Mouse (Mus musculus): ENCODE data around the gene Kirrel2. TPM values are rescaled to one million over a fixed set of nuclear protein-coding genes. Genes with fewer than 3 reads are reported as not detected.

Gene Kirrel2
- total RNA-seq, 2 experiments from 2014 or later: not detected

DNA sequence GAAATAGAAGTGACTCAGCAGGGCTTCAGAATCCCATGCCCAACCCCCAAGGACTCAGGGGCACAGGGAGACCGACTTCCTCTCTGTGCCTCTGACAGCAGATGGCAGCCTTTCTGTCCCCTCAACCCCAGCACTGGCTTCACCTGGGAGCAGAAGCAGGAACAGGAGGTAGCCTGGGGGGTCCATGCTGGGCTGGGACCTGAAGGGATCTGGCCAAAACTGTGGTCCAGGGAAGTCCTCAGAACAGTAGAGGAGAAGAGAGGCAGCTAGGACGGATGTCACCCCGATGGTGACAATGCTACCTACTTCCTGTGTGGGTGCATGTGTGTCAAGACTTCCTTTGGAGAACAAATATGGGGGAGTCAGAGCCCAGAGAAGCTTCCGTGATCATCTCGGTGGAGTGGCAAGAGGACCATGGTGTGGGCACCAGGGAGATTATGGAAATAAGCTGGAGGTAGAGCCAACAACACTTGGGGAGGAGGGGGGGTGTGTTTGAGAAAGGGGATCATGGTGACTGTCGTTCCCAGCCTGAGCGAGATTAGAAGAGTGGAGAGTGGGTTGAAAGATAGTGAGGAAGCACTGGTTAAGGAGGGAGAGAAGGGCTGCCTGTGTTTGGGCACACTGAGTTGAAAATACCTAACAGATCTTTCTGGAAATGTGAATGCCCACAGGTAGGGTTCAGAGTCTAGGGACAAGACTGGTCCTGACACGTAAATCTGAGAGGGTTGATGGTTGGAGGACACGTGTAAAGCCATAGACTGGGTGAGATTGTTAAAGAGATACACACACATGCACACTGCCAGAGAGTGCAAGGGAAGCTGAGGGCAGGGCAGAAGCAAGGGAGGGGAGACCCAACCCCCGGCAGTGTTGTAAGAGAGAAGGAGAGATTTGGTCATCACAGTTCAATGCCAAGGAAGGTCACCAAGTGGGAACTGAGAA is 37.7 kb downstream of the Kirrel2 start, which contains the start of gene Hcst:
Gene Hcst (minus strand): TSS at position 294 of the 939 bp plus-strand sequence.
- ATAC-seq (replicated peaks; ENCODE audit: low FRiP score, poor library complexity, severe bottlenecking): no peak

DNA sequence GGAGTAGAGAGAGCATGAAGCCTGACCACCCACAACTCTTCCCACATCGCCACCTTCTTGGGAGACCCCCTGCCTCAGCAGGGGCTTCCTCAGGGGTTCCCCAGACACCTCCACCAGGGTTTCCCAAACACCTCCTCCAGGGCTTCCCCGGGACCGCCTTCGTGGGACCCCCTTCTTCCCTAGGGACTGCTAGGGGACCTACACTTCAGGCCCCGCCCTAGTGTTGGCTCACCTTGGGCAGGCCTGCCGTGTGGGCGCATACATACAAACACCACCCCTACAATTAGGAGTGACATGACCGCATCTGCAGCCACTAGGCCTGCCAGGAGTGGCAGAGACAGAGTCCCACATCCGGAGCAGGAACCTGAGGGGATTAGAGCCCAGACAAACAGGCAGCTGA is 39.6 kb downstream of the Kirrel2 start:
- ATAC-seq (replicated peaks; ENCODE audit: low FRiP score, poor library complexity, severe bottlenecking): no peak

DNA sequence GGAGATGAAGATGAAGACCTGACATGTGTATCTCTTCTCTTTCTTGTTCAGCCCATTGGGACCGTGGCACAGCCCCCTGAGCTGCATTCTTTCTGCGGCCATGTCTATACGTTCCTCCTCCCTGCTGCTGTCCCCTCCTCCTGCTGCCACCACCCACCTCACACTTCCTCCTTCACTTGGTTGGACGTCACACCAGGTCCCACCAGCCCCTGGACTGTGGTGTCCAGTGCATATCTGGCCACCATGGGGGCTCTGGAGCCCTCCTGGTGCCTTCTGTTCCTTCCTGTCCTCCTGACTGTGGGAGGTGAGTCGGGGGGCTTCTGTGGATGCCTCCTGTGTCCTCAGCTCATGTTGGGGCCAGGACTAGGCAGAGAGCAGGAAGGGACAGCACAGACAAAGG is 43.9 kb downstream of the Kirrel2 start, which contains the start of gene Tyrobp:
Gene Tyrobp (plus strand): TSS at position 165 of the 400 bp plus-strand sequence.
- ATAC-seq (replicated peaks; ENCODE audit: low FRiP score, poor library complexity, severe bottlenecking): no peak

DNA sequence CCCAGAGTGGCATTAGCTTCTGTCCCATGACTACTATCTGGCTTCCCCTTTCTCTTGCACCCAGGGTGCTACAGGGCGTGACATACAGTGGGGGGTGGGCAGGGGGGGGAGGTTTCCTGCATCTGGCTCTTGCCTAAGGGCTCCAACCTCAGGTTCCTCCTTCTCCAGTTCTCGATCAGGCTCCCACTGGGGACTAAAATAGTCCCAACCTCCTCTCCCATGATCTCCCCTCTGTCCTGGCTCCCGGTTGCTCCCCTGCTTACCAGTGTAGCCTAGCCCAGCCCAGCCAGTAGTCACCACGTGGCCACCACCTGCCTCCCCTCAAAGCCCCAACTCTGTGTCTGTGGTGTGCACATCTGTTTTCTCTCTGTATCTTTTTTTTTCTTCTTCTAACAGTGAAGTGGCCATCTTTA is 44.7 kb downstream of the Kirrel2 start:
- no peak for ATAC-seq (replicated peaks; ENCODE audit: low FRiP score, poor library complexity, severe bottlenecking)

DNA sequence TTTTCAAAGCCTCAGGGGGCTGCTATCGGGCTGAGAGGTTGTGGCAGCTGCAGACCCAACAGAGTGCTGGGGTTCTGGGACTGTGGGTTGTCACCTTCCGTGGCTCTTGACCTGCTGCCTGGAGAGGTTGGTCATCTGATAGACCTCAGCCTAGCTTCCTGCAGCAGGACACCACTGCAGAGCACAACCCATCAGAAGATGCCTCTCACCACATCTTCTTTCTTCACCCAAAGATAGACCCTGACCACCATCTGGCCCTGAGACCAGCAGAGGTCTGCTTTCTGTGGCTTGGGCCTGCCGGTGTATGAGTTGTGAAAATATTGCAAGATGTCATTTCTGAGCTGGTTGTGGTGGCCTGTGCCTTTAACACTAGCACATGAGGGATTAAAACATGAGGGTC is 46.5 kb downstream of the Kirrel2 start:
- no peak for ATAC-seq (replicated peaks; ENCODE audit: low FRiP score, poor library complexity, severe bottlenecking)

DNA sequence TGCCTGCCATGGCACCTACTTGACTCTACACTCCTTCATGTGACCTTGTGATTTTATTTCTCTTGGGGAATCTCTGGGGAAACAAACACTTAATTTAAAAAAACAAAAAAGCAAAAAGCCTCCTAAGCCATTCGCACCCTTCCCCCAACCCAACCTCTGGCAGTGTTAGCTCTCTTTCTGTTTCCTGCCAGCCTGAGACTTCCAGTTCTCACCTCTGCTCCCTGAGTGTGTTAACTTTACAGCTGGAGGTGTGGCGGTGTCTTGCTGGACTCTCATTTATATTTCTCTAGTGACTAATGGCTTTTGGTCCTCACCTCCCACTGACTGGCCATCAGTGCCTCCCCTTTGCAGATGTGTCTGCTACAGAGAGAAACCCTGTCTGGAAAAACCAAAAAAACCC is 47.7 kb downstream of the Kirrel2 start:
- no peak for ATAC-seq (replicated peaks; ENCODE audit: low FRiP score, poor library complexity, severe bottlenecking)

DNA sequence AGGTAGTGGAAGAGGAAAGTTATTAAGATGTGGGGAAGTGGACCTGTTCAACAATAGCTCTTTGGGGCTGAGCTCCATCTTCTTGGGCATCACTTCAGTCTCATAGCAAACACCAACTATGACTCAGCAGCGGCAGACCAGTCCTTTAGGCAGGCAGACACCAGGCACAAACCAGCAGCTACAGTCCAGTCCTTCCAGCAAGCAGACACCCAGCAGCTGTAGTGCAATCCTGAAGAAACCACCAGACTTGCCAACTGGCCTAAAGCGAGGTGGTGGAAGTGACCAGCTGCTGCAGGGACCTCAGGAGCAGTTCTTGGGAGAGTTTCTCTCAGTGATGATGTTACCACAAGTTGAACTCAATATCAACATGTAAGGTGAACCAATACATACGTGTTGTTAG is 48.9 kb downstream of the Kirrel2 start:
- ATAC-seq (replicated peaks; ENCODE audit: low FRiP score, poor library complexity, severe bottlenecking): no peak

DNA sequence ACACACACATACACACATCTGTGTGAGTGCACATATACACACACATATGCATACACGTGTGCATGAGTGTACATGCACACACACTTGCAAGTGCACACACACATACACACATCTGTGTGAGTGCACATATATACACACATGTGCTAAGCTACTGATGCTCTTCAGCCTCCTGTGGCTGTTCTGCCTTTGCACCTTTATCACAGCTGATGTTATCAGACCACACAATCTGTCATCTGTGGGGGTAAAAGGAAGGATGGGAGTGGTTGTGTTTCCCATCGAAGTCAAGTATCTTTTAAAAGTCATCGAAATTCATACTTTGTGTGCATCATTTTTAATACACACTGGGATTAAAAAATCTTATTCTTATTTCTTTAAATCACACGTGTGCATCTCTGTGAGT is 55.1 kb downstream of the Kirrel2 start:
- ATAC-seq (replicated peaks; ENCODE audit: low FRiP score, poor library complexity, severe bottlenecking): no peak

DNA sequence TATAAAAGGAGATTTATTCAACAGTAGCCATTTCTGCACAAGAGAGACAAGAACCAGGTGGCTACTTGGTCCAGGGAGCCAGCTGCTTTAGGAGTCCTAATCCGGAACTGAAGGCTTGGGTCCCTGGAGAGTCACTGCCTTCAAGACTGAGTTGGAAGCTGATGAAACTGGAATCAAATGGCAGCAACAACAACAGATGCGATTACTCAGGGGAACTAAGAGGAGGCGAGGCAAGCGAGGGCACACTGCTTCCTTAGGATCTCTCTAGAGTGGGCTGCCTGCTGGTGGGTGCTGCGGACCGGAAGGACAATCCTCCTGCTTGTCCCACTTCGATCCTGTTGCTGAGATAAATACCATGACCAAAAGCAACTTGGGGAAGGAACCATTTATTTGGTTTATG is 57.8 kb downstream of the Kirrel2 start:
- ATAC-seq (replicated peaks; ENCODE audit: low FRiP score, poor library complexity, severe bottlenecking): no peak

Other genes starting within 250 kb of the Kirrel2 start
Only the 30 nearest of the 34 such genes appear.
- gene Thap8, start 177.6 kb downstream of the Kirrel2 start, total RNA-seq (2015; ENCODE audit: low replicate concordance): not detected in 2 replicates
- not detected in 2 replicates for gene Thap8, start 177.6 kb downstream of the Kirrel2 start, total RNA-seq (2017; ENCODE audit: low replicate concordance)
- 6.9 and 22.5 TPM in 2 replicates for gene Wdr62, start 177.3 kb downstream of the Kirrel2 start, total RNA-seq (2015; ENCODE audit: low replicate concordance)
- 4.9 and 11.7 TPM in 2 replicates for gene Wdr62, start 177.3 kb downstream of the Kirrel2 start, total RNA-seq (2017; ENCODE audit: low replicate concordance)
- not detected in 2 replicates for gene Clip3, start 166.0 kb downstream of the Kirrel2 start, total RNA-seq (2015; ENCODE audit: low replicate concordance)
- not detected in 2 replicates for gene Clip3, start 166.0 kb downstream of the Kirrel2 start, total RNA-seq (2017; ENCODE audit: low replicate concordance)
- gene Alkbh6, start 149.0 kb downstream of the Kirrel2 start, total RNA-seq (2015; ENCODE audit: low replicate concordance): 0.96 and 3.3 TPM in 2 replicates
- gene Alkbh6, start 149.0 kb downstream of the Kirrel2 start, total RNA-seq (2017; ENCODE audit: low replicate concordance): 2.0 and 5.4 TPM in 2 replicates
- gene Syne4, start 142.9 kb downstream of the Kirrel2 start, total RNA-seq (2015; ENCODE audit: low replicate concordance): not detected in 2 replicates
- not detected in 2 replicates for gene Syne4, start 142.9 kb downstream of the Kirrel2 start, total RNA-seq (2017; ENCODE audit: low replicate concordance)
- not detected in 2 replicates for gene E130208F15Rik, start 135.9 kb downstream of the Kirrel2 start, total RNA-seq (2015; ENCODE audit: low replicate concordance)
- 1.5 TPM in 1 of 2 replicates, not detected in the other for gene E130208F15Rik, start 135.9 kb downstream of the Kirrel2 start, total RNA-seq (2017; ENCODE audit: low replicate concordance)
- gene Sdhaf1, start 133.8 kb downstream of the Kirrel2 start, total RNA-seq (2015; ENCODE audit: low replicate concordance): 0.84 TPM in 1 of 2 replicates, not detected in the other
- gene Sdhaf1, start 133.8 kb downstream of the Kirrel2 start, total RNA-seq (2017; ENCODE audit: low replicate concordance): 0.77 and 2.8 TPM in 2 replicates
- not detected in 2 replicates for gene Lrfn3, start 94.9 kb downstream of the Kirrel2 start, total RNA-seq (2015; ENCODE audit: low replicate concordance)
- not detected in 2 replicates for gene Lrfn3, start 94.9 kb downstream of the Kirrel2 start, total RNA-seq (2017; ENCODE audit: low replicate concordance)
- gene Tyrobp, start 43.9 kb downstream of the Kirrel2 start, total RNA-seq (2015; ENCODE audit: low replicate concordance): 315 and 361 TPM in 2 replicates
- gene Tyrobp, start 43.9 kb downstream of the Kirrel2 start, total RNA-seq (2017; ENCODE audit: low replicate concordance): 122 and 140 TPM in 2 replicates
- gene Hcst, start 37.8 kb downstream of the Kirrel2 start, total RNA-seq (2015; ENCODE audit: low replicate concordance): 14.2 and 29.0 TPM in 2 replicates
- 2.6 and 13.9 TPM in 2 replicates for gene Hcst, start 37.8 kb downstream of the Kirrel2 start, total RNA-seq (2017; ENCODE audit: low replicate concordance)
- 2.1 and 5.0 TPM in 2 replicates for gene Nfkbid, start 36.0 kb downstream of the Kirrel2 start, total RNA-seq (2015; ENCODE audit: low replicate concordance)
- gene Nfkbid, start 36.0 kb downstream of the Kirrel2 start, total RNA-seq (2017; ENCODE audit: low replicate concordance): 0.14 and 3.6 TPM in 2 replicates
- not detected in 2 replicates for gene Aplp1, start 12.2 kb downstream of the Kirrel2 start, total RNA-seq (2015; ENCODE audit: low replicate concordance)
- gene Aplp1, start 12.2 kb downstream of the Kirrel2 start, total RNA-seq (2017; ENCODE audit: low replicate concordance): not detected in 2 replicates
- not detected in 2 replicates for gene Nphs1, start 625 bp upstream of the Kirrel2 start, total RNA-seq (2015; ENCODE audit: low replicate concordance)
- gene Nphs1, start 625 bp upstream of the Kirrel2 start, total RNA-seq (2017; ENCODE audit: low replicate concordance): not detected in 2 replicates
- gene Prodh2, start 35.9 kb upstream of the Kirrel2 start, total RNA-seq (2015; ENCODE audit: low replicate concordance): not detected in 2 replicates
- gene Prodh2, start 35.9 kb upstream of the Kirrel2 start, total RNA-seq (2017; ENCODE audit: low replicate concordance): not detected in 2 replicates
- 5.0 and 6.7 TPM in 2 replicates for gene Arhgap33, start 77.4 kb upstream of the Kirrel2 start, total RNA-seq (2015; ENCODE audit: low replicate concordance)
- gene Arhgap33, start 77.4 kb upstream of the Kirrel2 start, total RNA-seq (2017; ENCODE audit: low replicate concordance): 9.5 and 9.6 TPM in 2 replicates
- 6.3 and 19.4 TPM in 2 replicates for gene Hspb6, start 94.5 kb upstream of the Kirrel2 start, total RNA-seq (2015; ENCODE audit: low replicate concordance)
- 2.2 and 3.9 TPM in 2 replicates for gene Hspb6, start 94.5 kb upstream of the Kirrel2 start, total RNA-seq (2017; ENCODE audit: low replicate concordance)
- 0.38 and 2.1 TPM in 2 replicates for gene Proser3, start 94.6 kb upstream of the Kirrel2 start, total RNA-seq (2015; ENCODE audit: low replicate concordance)
- gene Proser3, start 94.6 kb upstream of the Kirrel2 start, total RNA-seq (2017; ENCODE audit: low replicate concordance): 0.77 and 4.6 TPM in 2 replicates
- gene Lin37, start 102.1 kb upstream of the Kirrel2 start, total RNA-seq (2015; ENCODE audit: low replicate concordance): 48.0 and 55.0 TPM in 2 replicates
- 7.8 and 8.9 TPM in 2 replicates for gene Lin37, start 102.1 kb upstream of the Kirrel2 start, total RNA-seq (2017; ENCODE audit: low replicate concordance)
- 3.5 and 30.1 TPM in 2 replicates for gene U2af1l4, start 105.6 kb upstream of the Kirrel2 start, total RNA-seq (2015; ENCODE audit: low replicate concordance)
- 30.0 and 39.4 TPM in 2 replicates for gene U2af1l4, start 105.6 kb upstream of the Kirrel2 start, total RNA-seq (2017; ENCODE audit: low replicate concordance)
- gene Gm49396, start 105.7 kb upstream of the Kirrel2 start, total RNA-seq (2015; ENCODE audit: low replicate concordance): 1.3 and 4.8 TPM in 2 replicates
- 5.2 and 6.6 TPM in 2 replicates for gene Gm49396, start 105.7 kb upstream of the Kirrel2 start, total RNA-seq (2017; ENCODE audit: low replicate concordance)
- 73.4 and 88.8 TPM in 2 replicates for gene Psenen, start 105.9 kb upstream of the Kirrel2 start, total RNA-seq (2015; ENCODE audit: low replicate concordance)
- gene Psenen, start 105.9 kb upstream of the Kirrel2 start, total RNA-seq (2017; ENCODE audit: low replicate concordance): 41.4 and 69.3 TPM in 2 replicates
- gene Igflr1, start 107.7 kb upstream of the Kirrel2 start, total RNA-seq (2015; ENCODE audit: low replicate concordance): 4.0 and 7.3 TPM in 2 replicates
- not detected in 2 replicates for gene Igflr1, start 107.7 kb upstream of the Kirrel2 start, total RNA-seq (2017; ENCODE audit: low replicate concordance)
- 31.1 and 35.0 TPM in 2 replicates for gene Kmt2b, start 131.0 kb upstream of the Kirrel2 start, total RNA-seq (2015; ENCODE audit: low replicate concordance)
- 14.9 and 21.2 TPM in 2 replicates for gene Kmt2b, start 131.0 kb upstream of the Kirrel2 start, total RNA-seq (2017; ENCODE audit: low replicate concordance)
- gene Zbtb32, start 141.2 kb upstream of the Kirrel2 start, total RNA-seq (2015; ENCODE audit: low replicate concordance): not detected in 2 replicates
- gene Zbtb32, start 141.2 kb upstream of the Kirrel2 start, total RNA-seq (2017; ENCODE audit: low replicate concordance): not detected in 2 replicates
- gene Upk1a, start 155.2 kb upstream of the Kirrel2 start, total RNA-seq (2015; ENCODE audit: low replicate concordance): not detected in 2 replicates
- not detected in 2 replicates for gene Upk1a, start 155.2 kb upstream of the Kirrel2 start, total RNA-seq (2017; ENCODE audit: low replicate concordance)
- 74.4 and 173 TPM in 2 replicates for gene Cox6b1, start 168.5 kb upstream of the Kirrel2 start, total RNA-seq (2015; ENCODE audit: low replicate concordance)
- gene Cox6b1, start 168.5 kb upstream of the Kirrel2 start, total RNA-seq (2017; ENCODE audit: low replicate concordance): 135 and 145 TPM in 2 replicates
- gene Etv2, start 178.2 kb upstream of the Kirrel2 start, total RNA-seq (2015; ENCODE audit: low replicate concordance): not detected in 2 replicates
- gene Etv2, start 178.2 kb upstream of the Kirrel2 start, total RNA-seq (2017; ENCODE audit: low replicate concordance): not detected in 2 replicates
- 12.3 and 22.5 TPM in 2 replicates for gene Rbm42, start 192.6 kb upstream of the Kirrel2 start, total RNA-seq (2015; ENCODE audit: low replicate concordance)
- gene Rbm42, start 192.6 kb upstream of the Kirrel2 start, total RNA-seq (2017; ENCODE audit: low replicate concordance): 14.0 and 15.1 TPM in 2 replicates
- 1.5 and 9.2 TPM in 2 replicates for gene Haus5, start 207.3 kb upstream of the Kirrel2 start, total RNA-seq (2015; ENCODE audit: low replicate concordance)
- gene Haus5, start 207.3 kb upstream of the Kirrel2 start, total RNA-seq (2017; ENCODE audit: low replicate concordance): 10.5 and 13.7 TPM in 2 replicates
- not detected in 2 replicates for gene Pmis2, start 213.9 kb upstream of the Kirrel2 start, total RNA-seq (2015; ENCODE audit: low replicate concordance)
- gene Pmis2, start 213.9 kb upstream of the Kirrel2 start, total RNA-seq (2017; ENCODE audit: low replicate concordance): not detected in 2 replicates